ENCODE assay signal across 16 mouse cellular contexts in the genomic region with DNA sequence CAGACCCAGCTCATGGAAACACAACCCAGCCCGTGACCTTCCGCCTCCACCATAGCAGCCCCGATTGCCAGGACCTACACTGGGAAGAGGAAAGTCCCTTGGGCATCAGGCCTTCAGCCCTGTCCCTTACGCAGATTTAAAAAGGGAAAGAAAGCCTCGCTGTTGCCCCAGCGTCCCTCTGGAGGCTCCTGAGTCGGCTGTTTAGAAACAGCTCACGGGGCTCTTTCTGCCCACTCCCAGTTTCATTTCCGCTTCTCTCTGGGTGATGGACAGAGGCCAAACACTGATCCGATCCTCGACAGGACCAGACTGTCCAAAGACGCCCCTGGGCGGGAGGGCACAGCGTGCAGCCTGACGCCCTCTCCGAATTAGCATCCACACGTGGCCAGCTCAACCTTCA.
A peak's percentile ranks its signal among the peaks of the same experiment; 100 is the strongest.
DNase-seq lines count a peak whose midpoint lies in the region; ATAC-seq and TF ChIP-seq lines count a peak whose summit lies in the region.
"Had no signal": no experiment of that assay in that cellular context is flagged by ENCODE, and none has a peak within 500 bp of the region (broad histone marks: within the 10 kb centered on the region; RNA-seq: fewer than 3 reads in every experiment).

No protein-coding gene starts in this region.

- TF ChIP-seq EP300 in lung, postnatal 0 days (IDR thresholded peaks at IDR 0.05): no peak

- H3K9ac ChIP-seq in lung, postnatal 0 days (replicated peaks; ENCODE audit: low read depth): no peak overlapping the region
- H3K9ac ChIP-seq: embryonic facial prominence, embryonic 13.5 days; forebrain, embryonic 12.5 days; liver, embryonic 13.5 days; neural tube, embryonic 13.5 days had no signal

- H3K27ac ChIP-seq in heart, embryonic 10.5 days: no peak overlapping the region
- H3K27ac ChIP-seq in lung, postnatal 0 days (ENCODE audit: low read length): no peak overlapping the region
- peak overlapping the region; percentile 87 for H3K27ac ChIP-seq in brown adipose tissue, adult 24 weeks (replicated peaks; ENCODE audit: low read depth, low read length)
- no peak overlapping the region for H3K27ac ChIP-seq in thymus, adult 2 months (ENCODE audit: control insufficient read depth, insufficient read depth, low read length)
- H3K27ac ChIP-seq: embryonic facial prominence, embryonic 13.5 days; forebrain, embryonic 12.5 days; liver, embryonic 13.5 days; neural tube, embryonic 13.5 days had no signal

- H3K4me1 ChIP-seq in heart, embryonic 10.5 days: no peaks in the 10 kb centered on the region; the same call in 1 of the 2 replicates
- no peaks in the 10 kb centered on the region for H3K4me1 ChIP-seq in lung, postnatal 0 days (ENCODE audit: insufficient read depth, low read depth, low read length)
- no peaks in the 10 kb centered on the region for H3K4me1 ChIP-seq in brown adipose tissue, adult 24 weeks (ENCODE audit: control insufficient read depth, insufficient read depth, insufficient read length, low read length)
- H3K4me1 ChIP-seq in thymus, adult 2 months (replicated peaks; ENCODE audit: control insufficient read depth, insufficient read depth, low read length): no peaks in the 10 kb centered on the region
- H3K4me1 ChIP-seq: embryonic facial prominence, embryonic 13.5 days; forebrain, embryonic 12.5 days; neural tube, embryonic 13.5 days had no signal

- no peaks in the 10 kb centered on the region for H3K9me3 ChIP-seq in heart, embryonic 10.5 days
- no peaks in the 10 kb centered on the region for H3K9me3 ChIP-seq in lung, postnatal 0 days (ENCODE audit: low read length)
- H3K9me3 ChIP-seq: embryonic facial prominence, embryonic 13.5 days; liver, embryonic 13.5 days; neural tube, embryonic 13.5 days had no signal

- 84% methylated on average over 17 of the region's 17 CpGs for WGBS in heart, embryonic 10.5 days
- WGBS in lung, postnatal 0 days: 74% methylated on average over 17 of the region's 17 CpGs
- 90% methylated on average over 17 of the region's 17 CpGs for WGBS in thymus, adult 2 months

- ATAC-seq in lung, postnatal 0 days: no peak; the same call in 1 of the 2 replicates
- ATAC-seq in monocyte, adult 5-6 weeks (replicated peaks; ENCODE audit: insufficient number of reproducible peaks, low FRiP score, low TSS enrichment, poor library complexity, severe bottlenecking): peak; percentile 59
- ATAC-seq: CD4-positive, CD25-positive, alpha-beta regulatory T cell, adult 4 months; intestine, embryonic 16.5 days had no signal

- H3K36me3 ChIP-seq in heart, embryonic 10.5 days: peaks cover 78% of the 10 kb centered on the region
- H3K36me3 ChIP-seq in lung, postnatal 0 days (ENCODE audit: insufficient read depth, low read length): peaks cover 12% of the 10 kb centered on the region; the same call in 1 of the 2 replicates
- no peaks in the 10 kb centered on the region for H3K36me3 ChIP-seq in thymus, adult 2 months (ENCODE audit: control insufficient read depth, insufficient read depth, low read length)

- no peak for TF ChIP-seq CTCF in lung, postnatal 0 days (IDR thresholded peaks at IDR 0.05)
- TF ChIP-seq CTCF in thymus, adult 2 months (IDR thresholded peaks at IDR 0.05; ENCODE audit: borderline replicate concordance, control insufficient read depth, extremely low read depth, insufficient read depth, low read length, poor library complexity): no peak

- no peak for TF ChIP-seq POLR2A in thymus, adult 2 months (IDR thresholded peaks at IDR 0.05; ENCODE audit: control insufficient read depth, extremely low read depth, insufficient read depth, low read length, poor library complexity)

- DNase-seq in heart, adult 9 months (ENCODE audit: low spot score in 2 of 2): peak; percentile 47 to 64
- DNase-seq in heart, embryonic 10.5 days (ENCODE audit: low spot score): no peak
- DNase-seq in lung, postnatal 0 days (ENCODE audit: low spot score): peak; percentile 35
- no peak for DNase-seq in lung, postnatal 10 days
- no peak for DNase-seq in thymus, adult 2 months
- DNase-seq: cerebellum, postnatal 25 days; liver, embryonic 13.5 days; midbrain, embryonic 14.5 days; thymus, postnatal 4 days had no signal

- H3K4me3 ChIP-seq in heart, embryonic 10.5 days: no peak overlapping the region
- no peak overlapping the region for H3K4me3 ChIP-seq in lung, postnatal 0 days (ENCODE audit: low read depth, low read length)
- H3K4me3 ChIP-seq in brown adipose tissue, adult 24 weeks (ENCODE audit: insufficient read depth, low read depth, low read length): 0 out of 2 replicates have a peak overlapping the region, but pooled peaks have one; percentile 5
- no peak overlapping the region for H3K4me3 ChIP-seq in thymus, adult 2 months (ENCODE audit: control insufficient read depth, insufficient read depth, low read length)
- H3K4me3 ChIP-seq: embryonic facial prominence, embryonic 13.5 days; forebrain, embryonic 12.5 days; liver, embryonic 13.5 days; neural tube, embryonic 13.5 days had no signal

- no peak overlapping the region for H3K4me2 ChIP-seq in lung, postnatal 0 days (replicated peaks; ENCODE audit: low read depth, low read length)
- H3K4me2 ChIP-seq: embryonic facial prominence, embryonic 13.5 days; forebrain, embryonic 12.5 days; liver, embryonic 13.5 days; neural tube, embryonic 13.5 days had no signal

- no peaks in the 10 kb centered on the region for H3K27me3 ChIP-seq in heart, embryonic 10.5 days (ENCODE audit: insufficient read depth, poor library complexity, severe bottlenecking)
- H3K27me3 ChIP-seq in lung, postnatal 0 days (replicated peaks; ENCODE audit: insufficient read depth, low read length): no peaks in the 10 kb centered on the region
- no peaks in the 10 kb centered on the region for H3K27me3 ChIP-seq in thymus, adult 2 months (ENCODE audit: control insufficient read depth, insufficient read depth, low read length)
- H3K27me3 ChIP-seq: embryonic facial prominence, embryonic 13.5 days; forebrain, embryonic 12.5 days; liver, embryonic 13.5 days; neural tube, embryonic 13.5 days had no signal

Comparison
In these comparisons a context has a peak if more than half of its experiments do, and no peak if none do; other contexts are left out.
1. DNase-seq: peak in heart, adult 9 months (2 of 2) and lung, postnatal 0 days (single experiment); none in heart, embryonic 10.5 days (single experiment), lung, postnatal 10 days (single experiment) and thymus, adult 2 months (single experiment).